Mouse (Mus musculus) C2C12 (cell line): ENCODE data around the gene Aebp1.

Source experiments
- CEBPB ChIP-seq: IDR thresholded peaks from one replicate; pipeline ENCODE4 v1.6.1; 2011; ENCODE audit warnings: low read depth, mild to moderate bottlenecking, control low read depth, moderate library complexity
- CTCF ChIP-seq: IDR thresholded peaks from one replicate; pipeline ENCODE4 v1.5.1; 2011; ENCODE audit not compliant: control insufficient read depth, insufficient read depth, insufficient read length
- FOSL1 ChIP-seq: IDR thresholded peaks from one replicate; pipeline ENCODE4 v1.8.0; 2011; ENCODE audit warnings: mild to moderate bottlenecking, low read length; ENCODE audit not compliant: poor library complexity, insufficient read depth, severe bottlenecking
- MYOD1 ChIP-seq: IDR thresholded peaks from one replicate; pipeline ENCODE4 v1.6.1; 2011; ENCODE audit warnings: low read depth; ENCODE audit not compliant: control insufficient read depth, insufficient read length
- MYOG ChIP-seq: IDR thresholded peaks from one replicate; pipeline ENCODE4 v1.6.1; 2011; ENCODE audit not compliant: control insufficient read depth, insufficient read length; ENCODE audit errors: extremely low read depth
- USF1 ChIP-seq: IDR thresholded peaks from one replicate; pipeline ENCODE4 v1.6.1; 2011; ENCODE audit warnings: low read depth, mild to moderate bottlenecking, control low read depth, moderate library complexity

GRCm38 (mm10) chr11:5870069-5870468 lies 8.3 kb downstream of the Aebp1 start:
- TF ChIP-seq MYOD1 = no peak
- no peak for TF ChIP-seq CTCF
- TF ChIP-seq MYOG = no peak
- TF ChIP-seq FOSL1 = no peak
- TF ChIP-seq USF1 = no peak
- no peak for TF ChIP-seq CEBPB
